Mouse (Mus musculus) neutrophil, adult 5-6 weeks (primary cell): ENCODE results near the gene Bckdhb. TPM values are rescaled to one million over a fixed set of nuclear protein-coding genes. Genes with fewer than 3 reads are reported as not detected.

Source experiments
- ATAC-seq: fragments of 151-379, 151-347 bp; 2 replicates; pipeline ENCODE4 v1.8.0; 2017; ENCODE audit warnings: mild to moderate bottlenecking, moderate TSS enrichment; ENCODE audit not compliant: insufficient number of reproducible peaks, poor library complexity, low FRiP score, severe bottlenecking; ENCODE audit errors: extremely low read depth
- total RNA-seq: library from RNA; stranded (forward); fragments of 200-1000 nt; gene quantifications from 2 replicates; pipeline ENCODE4 v1.2.3, GENCODE M21; 2017

Bckdhb gene
- total RNA-seq, 1 experiment from 2014 or later, result 7.1 TPM

DNA sequence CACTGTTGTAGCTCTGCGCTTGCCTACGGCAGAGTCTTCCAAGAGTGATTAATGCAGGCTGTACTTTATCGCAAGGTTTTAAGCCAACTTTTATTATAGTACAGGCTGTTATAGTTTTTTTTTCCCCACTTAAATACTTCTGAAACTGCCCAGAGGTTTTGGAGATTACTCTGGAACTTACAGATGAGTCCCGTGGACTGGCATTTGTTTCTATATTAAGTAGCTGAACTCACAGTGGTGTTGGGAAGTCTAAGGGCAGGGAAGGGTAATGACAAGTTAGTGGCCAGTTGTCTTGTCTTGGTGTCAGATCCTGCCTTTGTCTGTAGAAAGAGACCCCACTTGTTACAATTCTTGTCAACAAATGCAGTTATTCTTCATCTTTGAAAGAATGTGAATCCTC, 158.6 kb downstream of the Bckdhb start:
- no peak for ATAC-seq

- ATAC-seq, result no peak
Measured at GRCm38 (mm10) chr9:84084686-84085085, 159.7 kb downstream of the Bckdhb start.

- no peak for ATAC-seq
Measured at GRCm38 (mm10) chr9:84090316-84091063, 165.5 kb downstream of the Bckdhb start.

GRCm38 (mm10) chr9:84092994-84093393, 168.0 kb downstream of the Bckdhb start:
- ATAC-seq, result no peak

- ATAC-seq, result no peak
Measured at GRCm38 (mm10) chr9:84094111-84094510, 169.2 kb downstream of the Bckdhb start.

DNA sequence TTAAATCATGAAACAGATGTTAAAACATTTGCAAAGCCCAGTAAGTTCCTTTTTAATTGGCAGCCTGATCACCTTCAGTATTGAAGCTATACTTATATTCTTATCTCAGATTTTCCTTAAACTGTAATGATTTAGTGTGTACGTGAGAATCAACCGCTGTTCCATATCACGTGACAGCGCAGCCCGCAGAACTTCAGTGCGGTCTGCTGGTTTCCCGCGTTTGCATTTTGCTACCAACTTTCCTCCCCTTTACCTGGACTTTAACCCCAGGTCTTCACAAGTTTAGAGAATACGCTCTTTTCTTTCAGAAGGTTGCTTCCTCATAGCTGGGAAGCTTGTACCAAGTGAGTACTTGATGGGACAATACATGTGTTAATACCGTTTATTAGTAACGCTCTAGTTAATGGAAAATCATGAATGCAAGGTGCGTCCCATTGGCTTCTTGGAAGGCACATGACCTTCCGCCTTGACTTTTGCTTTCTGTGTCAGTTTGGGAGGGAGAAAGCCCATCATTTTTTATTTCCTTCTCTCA, 171.6 kb downstream of the Bckdhb start:
- no peak for ATAC-seq

- ATAC-seq, result no peak
Measured at GRCm38 (mm10) chr9:84103344-84103743, 178.4 kb downstream of the Bckdhb start.

GRCm38 (mm10) chr9:84106438-84106837, 181.5 kb downstream of the Bckdhb start:
- ATAC-seq, result no peak

- no peak for ATAC-seq
Measured at GRCm38 (mm10) chr9:84107045-84107813, 182.3 kb downstream of the Bckdhb start.

- ATAC-seq, result no peak
Measured at GRCm38 (mm10) chr9:84108534-84108933, 183.6 kb downstream of the Bckdhb start.

- no peak for ATAC-seq
Measured at GRCm38 (mm10) chr9:84109777-84110478, 185.0 kb downstream of the Bckdhb start.

DNA sequence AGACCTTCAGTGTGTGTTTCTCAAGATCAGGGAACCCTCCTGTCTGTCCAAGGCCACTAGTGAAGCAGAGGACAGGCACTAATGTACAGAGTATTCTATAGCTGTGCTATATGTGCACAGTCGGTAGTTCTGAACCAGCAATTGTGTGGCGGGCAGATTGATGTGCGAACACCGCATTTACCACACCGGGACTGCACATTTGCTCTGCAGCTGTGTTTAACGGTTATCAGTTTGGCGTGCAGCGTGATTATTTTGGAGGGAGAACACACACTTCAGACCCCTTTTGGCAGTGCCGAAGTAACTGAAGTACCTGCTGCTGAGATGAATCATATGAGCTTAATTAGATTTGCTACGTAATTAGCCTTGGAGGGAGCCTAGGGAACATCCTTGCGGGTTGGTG, 185.7 kb downstream of the Bckdhb start:
- no peak for ATAC-seq

GRCm38 (mm10) chr9:84112319-84112718, 187.4 kb downstream of the Bckdhb start:
- ATAC-seq, result no peak

- ATAC-seq, result no peak
Measured at GRCm38 (mm10) chr9:84112842-84113568, 188.1 kb downstream of the Bckdhb start.

DNA sequence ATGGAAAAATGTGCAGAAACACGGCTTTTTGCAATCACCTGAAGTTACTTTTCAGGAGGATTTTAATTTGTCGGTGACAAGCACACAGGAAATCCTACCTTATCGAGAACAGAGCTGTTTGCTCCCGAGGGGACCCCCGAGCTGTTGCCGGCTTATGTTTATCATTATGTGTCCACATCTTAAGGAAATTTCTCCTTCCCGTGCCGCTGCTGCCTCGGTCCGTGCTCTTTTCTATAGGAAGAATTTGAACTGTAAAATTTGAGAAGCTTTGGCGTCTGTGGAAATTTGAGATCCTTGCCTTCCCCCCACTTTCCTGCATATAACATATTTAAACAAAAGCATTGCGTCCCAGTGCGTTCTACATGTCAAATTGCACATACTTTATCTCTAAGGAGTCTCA, 189.3 kb downstream of the Bckdhb start:
- ATAC-seq, result no peak

GRCm38 (mm10) chr9:84117337-84117736, 192.4 kb downstream of the Bckdhb start:
- ATAC-seq, result no peak

DNA sequence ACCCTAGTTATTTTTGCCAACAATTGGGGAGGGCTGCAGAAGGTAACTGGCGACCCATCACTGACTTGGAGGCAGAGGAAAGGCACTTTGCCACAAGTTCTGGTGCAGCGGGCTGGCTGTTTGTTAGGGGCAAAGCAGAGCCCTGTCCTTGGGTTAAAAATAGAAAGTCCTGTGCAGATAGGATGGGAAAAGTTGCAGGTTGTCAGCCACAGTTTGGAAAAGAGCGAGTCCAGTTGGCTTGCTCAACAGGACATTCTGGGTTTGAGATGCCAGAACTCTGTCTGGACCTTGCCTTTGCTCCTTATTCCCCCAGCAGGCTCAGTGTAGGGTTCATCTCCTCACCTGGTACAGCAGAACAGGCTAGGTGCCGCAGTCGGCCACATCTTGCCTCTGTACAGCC, 200.1 kb downstream of the Bckdhb start:
- no peak for ATAC-seq

DNA sequence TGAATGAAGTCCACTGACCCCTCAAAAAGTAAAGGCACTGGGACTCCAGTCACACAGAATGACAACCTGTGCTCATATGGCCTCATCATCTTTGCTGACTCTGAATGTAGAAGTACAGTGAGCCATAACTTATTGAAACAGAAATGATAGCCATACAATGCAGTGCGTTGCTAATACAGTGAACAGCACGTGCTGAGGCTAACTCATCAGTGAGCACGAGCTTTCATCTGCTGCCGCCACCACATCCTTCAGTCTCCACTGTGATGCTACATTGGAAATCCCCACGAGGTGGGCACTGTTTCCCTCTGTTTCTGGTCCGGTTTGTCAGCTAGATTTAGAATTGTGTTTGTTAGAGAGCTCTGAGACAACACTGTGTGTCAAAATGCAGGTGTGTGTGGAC, 205.4 kb downstream of the Bckdhb start:
- ATAC-seq, result no peak

GRCm38 (mm10) chr9:84135062-84135461, 210.1 kb downstream of the Bckdhb start:
- ATAC-seq, result no peak
